Mouse (Mus musculus): ENCODE data around the gene Erich6. TPM values are rescaled to one million over a fixed set of nuclear protein-coding genes. Genes with fewer than 3 reads are reported as not detected.

Erich6 gene
- total RNA-seq, 2 experiments from 2014 or later: not detected

Other genes starting within 250 kb of the Erich6 start
- 10 to 100 TPM; 21.3 to 26.5 TPM for gene Tsc22d2, start 222.5 kb downstream of the Erich6 start, total RNA-seq (2021)
- gene Eif2a, start 111.4 kb downstream of the Erich6 start, total RNA-seq (2021): 10 to 100 TPM; 46.7 to 50.7 TPM
- gene Serp1, start 111.3 kb downstream of the Erich6 start, total RNA-seq (2021): 1 to 10 TPM; 5.5 to 7.5 TPM
- 100 to 1,000 TPM; 121 TPM for gene Selenot, start 60.6 kb downstream of the Erich6 start, total RNA-seq (2021)
- 10 to 100 TPM in 1 of 2 experiments, 1 to 10 TPM in 1; 8.4 to 17.8 TPM for gene Siah2, start 55.2 kb upstream of the Erich6 start, total RNA-seq (2021)
- gene Mindy4b-ps, start 185.1 kb upstream of the Erich6 start, total RNA-seq (2021): not detected
- not detected for gene Clrn1, start 248.1 kb upstream of the Erich6 start, total RNA-seq (2021)

Measured in gastrocnemius, adult 18-20 months (tissue).